Mouse (Mus musculus): ENCODE measurements at regions not wholly inside any gene's neighbourhood (a gene's known extent, or its start where the extent isn't known, plus 50 kb on each side); places are given as distances from the start of the nearest gene placed in this dataset.
"Not testable (repeated sequence)": the region's sequence is repeated elsewhere in the genome, so short reads cannot be mapped to it uniquely, and the experiment has no call there.

DNA sequence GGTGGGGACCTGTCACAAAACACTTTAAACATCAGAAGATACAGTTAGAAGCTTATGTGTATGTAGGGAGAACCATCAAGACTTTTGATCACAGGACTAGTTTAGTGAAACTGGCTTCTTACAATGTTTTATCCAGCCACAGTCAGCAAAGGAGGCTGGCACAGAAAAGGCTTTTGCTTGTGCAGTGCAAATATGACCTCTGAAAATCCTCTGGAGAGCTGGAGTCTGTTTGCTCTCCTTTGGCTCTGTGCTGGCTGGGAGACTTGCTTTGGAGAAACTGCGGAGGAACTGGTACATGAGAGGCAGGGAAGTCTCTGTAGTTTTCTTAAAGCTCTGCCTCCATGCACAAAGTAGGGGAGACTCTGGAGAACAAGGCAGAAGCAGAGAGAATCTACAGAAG is 497.2 kb upstream of the Pdzrn3 start:
- DNase-seq (ENCODE audit: low spot score) = no peak

DNA sequence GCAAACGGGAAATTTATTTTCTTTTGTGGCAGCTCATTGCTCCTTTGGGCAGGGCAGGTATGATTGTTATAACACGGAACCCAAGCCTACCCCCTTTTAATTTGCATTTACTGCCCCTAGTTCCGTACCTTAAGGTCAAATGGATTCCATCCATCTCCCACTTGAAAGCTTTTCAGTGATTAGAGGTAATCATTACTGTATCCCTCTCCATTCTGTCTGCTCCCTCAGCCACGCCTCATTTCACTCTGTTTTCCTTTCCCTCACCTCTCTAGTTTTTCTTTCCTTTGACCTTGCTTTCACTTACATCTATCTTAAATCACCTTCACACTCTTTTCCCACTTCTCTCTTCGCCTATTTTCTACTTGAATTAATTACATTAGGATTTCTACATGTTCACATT is 481.2 kb upstream of the Pdzrn3 start:
- DNase-seq (ENCODE audit: low spot score) = no peak

DNA sequence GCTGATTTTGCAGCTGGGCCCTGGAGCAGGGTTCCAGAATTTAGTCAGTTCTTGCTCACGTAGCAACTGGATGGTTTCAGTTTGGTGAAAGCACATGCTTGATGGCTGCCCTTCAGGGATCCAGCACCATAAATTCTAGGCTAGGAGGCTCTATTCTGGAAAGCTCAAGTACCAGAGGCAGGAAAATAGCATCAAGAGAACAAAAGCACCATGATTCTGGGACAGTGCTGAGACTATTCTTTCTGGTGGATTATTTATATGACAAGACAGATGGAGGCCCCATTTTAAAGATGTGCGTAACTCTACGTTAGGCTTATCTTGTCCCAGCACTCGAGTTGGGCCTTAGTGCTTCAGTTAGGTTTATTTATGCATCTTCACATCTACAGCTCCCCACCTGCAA is 463.0 kb upstream of the Pdzrn3 start:
- DNase-seq (ENCODE audit: low spot score) = no peak

DNA sequence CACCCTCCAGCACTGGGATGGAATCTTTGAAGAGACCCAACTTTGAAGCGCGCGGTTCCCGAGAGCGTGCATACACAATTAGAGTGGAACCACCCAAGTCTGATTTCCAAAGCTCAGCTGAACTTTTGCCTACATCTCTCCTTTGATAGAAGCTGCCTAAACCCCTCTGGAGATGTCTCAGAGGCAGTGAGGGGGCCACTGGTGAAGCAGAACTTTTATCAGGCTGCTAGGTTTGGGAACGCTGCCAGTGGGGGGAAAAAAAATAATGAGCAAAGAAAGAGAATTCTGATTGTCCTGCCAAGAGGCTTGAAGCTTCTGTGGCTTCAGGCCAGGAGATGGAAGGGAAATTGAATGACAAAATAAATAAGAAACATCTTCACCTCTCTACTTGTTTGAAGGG is 459.9 kb upstream of the Pdzrn3 start:
- no peak for DNase-seq (ENCODE audit: low spot score)

DNA sequence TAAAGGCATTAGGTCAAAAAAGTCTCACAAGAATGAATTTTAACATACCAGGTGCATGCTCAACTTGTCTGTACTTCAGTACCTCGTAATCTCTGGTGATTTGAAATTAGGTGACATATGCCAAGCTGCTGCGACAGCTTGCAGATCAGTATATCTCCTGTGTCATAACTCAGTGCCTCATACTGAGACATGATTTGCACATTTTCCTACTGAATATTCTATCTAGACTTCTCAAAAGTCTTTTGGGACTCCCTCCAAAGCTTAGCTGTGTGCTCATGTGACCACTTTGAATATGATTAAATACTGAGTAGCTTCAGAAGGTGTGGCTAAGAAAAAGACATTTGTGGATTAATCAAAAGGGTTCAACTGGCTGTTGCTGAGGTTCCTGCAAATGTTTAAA is 416.3 kb upstream of the Pdzrn3 start:
- no peak for DNase-seq (ENCODE audit: low spot score)

DNA sequence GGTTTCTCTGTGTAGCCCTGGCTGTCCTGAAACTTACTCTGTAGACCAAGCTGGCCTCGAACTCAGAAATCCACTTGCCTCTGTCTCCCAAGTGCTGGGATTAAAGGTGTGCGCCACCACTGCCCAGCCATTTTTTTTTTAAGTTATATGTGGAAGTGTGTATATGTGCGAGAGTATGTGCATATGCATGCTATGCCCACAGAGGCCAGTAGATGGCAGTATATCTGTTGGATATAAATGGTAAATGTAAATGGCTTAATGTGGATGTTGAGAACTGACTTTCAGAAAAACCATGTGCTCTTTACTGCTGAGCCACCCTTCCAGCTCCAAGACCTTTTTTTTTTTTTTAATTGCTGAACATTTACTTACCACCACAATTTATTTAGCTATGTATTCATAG is 400.2 kb upstream of the Pdzrn3 start:
- no peak for DNase-seq (ENCODE audit: low spot score)

DNA sequence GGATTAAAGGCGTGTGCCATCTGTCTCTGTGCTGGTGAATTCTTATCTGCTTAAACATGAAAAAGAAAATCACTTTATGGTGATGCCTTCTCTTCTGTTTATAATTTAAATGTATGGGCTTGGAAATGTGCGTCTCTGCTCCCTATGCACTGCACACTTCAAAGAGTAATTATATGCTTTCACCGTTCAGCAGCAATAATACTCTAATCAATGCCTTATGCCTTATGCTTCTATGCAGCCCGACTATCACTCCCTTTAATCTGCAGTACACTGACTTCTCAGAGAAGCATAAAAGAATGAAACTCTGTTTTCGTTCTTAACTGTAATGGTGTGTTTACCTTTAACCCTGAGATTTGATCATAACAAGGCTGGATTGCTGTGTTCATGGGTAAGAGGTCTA is 395.5 kb upstream of the Pdzrn3 start:
- DNase-seq (ENCODE audit: low spot score) = no peak

DNA sequence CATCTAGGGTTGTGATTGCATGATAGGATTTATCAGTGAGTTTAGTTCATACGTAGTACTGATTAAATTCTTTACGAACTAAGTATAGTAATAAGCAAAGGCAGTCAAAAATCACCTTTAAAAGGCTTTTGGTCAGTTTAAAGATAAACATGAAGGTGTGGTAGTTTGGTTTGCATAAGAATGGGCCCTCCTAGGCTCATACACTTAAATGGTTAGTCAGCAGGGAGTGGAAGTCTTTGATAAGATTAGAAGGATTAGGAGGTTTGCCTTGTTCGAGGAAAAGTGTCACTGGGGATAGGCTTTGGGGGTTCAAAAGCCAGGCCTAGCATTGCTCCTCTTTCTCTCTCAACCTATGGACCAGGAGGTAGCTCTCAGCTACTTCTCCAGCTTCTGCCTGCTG is 357.4 kb upstream of the Pdzrn3 start:
- no peak for DNase-seq (ENCODE audit: low spot score)

DNA sequence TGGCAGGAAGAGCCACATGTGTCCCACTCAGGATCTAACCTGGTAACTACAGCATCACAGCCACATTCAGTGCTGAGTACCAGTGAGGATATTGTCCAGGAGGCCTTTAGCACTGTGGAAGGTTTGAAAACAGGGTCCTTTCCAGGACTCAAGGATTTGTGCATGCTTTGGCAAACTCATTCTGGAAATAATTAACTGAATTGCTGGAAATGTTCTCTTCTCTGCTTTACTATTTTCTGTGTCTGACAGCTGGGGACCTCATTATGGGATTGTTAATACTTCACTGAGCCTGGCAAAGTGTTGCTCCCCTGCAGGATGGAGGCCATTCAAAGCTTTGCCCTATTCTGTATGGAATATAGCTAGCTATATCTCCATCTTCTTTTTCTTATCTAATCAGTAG is 342.8 kb upstream of the Pdzrn3 start:
- no peak for DNase-seq (ENCODE audit: low spot score)

DNA sequence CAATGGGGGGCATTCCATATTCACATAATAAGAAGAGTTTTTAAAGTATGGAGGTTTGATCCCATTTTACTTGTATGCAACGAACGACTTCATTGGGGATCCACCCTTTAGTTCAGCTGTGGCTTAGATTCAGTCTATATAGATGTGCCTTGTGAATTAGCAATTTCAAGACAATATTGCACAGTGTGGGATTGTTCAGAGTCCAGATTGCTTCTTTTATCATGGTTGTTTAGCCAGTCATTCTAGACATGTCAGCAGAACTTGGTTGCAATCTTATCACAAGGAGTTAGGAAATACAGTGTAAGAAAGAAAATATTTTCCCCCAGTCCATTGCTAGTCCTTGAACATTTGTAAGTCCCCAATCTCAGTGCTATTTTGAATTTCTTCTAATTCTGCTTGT is 312.0 kb upstream of the Pdzrn3 start:
- no peak for DNase-seq (ENCODE audit: low spot score)

DNA sequence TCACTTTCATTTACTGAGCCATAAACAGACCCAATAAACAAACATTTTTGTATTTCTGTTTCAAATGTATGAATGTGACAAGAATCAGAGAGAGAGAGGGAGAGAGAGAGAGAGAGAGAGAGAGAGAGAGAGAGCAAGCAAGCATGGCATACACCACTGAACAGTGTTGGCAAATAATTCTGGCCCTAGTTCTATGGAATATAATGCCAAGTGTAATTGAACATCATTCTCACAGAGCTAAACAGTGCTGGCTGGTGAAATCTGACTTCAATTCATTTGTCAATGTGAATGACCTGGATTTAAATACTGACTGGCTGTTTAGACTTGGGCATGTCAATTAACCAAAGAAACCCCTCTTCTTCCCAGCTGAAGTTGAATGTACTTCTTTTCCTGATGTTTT is 308.9 kb upstream of the Pdzrn3 start:
- no peak for DNase-seq (ENCODE audit: low spot score)

DNA sequence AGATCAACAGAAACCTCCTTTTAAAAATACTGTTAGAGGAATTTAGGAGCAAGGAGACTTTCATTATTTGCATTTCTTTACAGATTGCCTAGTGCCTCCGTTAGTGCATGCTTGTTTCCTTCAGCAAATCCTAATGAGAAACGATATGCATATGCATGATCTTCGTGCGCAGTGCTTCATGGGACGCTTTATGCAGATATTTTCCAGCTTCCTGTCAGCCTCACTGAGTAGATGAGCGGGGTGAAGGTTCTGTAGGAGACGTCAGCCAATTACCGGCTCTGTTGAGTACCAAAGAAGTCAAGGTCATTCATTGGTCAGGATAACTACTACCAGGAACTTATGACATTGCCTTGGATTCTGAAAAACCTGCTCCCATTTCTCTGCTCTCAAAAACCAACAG is 308.0 kb upstream of the Pdzrn3 start:
- no peak for DNase-seq (ENCODE audit: low spot score)

DNA sequence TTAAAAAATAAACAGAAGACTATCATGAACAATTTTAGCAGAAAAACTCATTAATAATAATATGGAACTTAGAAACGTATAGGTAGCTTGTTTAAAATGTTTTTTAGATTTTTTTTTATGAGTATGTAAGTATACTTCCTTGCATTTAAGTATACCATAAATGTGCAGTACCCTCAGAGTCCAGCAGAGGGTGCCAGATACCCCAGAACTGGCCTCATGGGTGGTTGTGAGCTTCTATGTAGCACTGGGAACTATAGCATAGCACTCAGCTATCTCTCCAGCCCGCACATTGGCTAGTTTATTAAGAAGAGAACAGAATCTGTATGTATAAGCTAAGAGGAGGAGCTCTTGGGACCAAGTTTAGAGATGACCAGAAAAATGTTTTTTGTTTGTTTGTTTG is 306.7 kb upstream of the Pdzrn3 start:
- DNase-seq (ENCODE audit: low spot score) = no peak

DNA sequence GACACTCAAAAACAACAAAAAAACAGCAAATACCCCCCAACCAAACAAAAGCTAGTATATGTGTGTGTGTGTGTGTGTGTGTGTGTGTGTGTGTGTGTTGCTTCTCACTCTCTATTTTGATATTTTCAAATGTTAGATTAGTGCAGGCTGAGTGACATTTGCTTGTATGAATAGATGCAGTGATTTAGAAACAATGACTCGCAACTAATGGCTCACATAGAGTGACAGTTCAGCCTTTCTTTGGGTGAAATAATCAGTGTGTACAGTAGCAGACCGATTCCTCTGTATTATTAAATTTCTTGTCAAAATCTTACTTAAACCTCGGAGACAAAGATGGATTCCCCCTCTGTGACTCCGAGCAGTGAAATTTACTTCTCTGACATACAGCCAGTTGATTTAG is 297.1 kb upstream of the Pdzrn3 start:
- DNase-seq (ENCODE audit: low spot score) = no peak

DNA sequence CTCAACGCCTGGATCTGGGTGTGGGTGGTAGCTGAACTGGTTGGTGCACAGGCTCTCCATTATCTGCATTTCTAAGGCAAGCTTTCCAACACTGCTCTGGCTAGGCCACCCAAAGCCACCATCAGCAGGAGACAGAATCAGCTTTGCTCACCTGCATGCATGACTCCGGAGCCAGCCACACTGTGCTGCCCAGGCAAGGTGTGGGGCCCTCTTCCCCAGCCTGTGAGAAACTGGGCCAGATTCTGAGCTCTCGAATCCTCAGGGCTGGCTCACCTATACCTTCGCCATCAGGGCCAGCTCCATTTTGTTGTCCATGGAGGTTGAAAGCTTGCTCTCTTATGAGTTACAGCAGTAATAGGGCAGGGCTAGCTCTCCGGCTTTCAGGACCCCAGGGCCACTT is 293.1 kb upstream of the Pdzrn3 start:
- no peak for DNase-seq (ENCODE audit: low spot score)

DNA sequence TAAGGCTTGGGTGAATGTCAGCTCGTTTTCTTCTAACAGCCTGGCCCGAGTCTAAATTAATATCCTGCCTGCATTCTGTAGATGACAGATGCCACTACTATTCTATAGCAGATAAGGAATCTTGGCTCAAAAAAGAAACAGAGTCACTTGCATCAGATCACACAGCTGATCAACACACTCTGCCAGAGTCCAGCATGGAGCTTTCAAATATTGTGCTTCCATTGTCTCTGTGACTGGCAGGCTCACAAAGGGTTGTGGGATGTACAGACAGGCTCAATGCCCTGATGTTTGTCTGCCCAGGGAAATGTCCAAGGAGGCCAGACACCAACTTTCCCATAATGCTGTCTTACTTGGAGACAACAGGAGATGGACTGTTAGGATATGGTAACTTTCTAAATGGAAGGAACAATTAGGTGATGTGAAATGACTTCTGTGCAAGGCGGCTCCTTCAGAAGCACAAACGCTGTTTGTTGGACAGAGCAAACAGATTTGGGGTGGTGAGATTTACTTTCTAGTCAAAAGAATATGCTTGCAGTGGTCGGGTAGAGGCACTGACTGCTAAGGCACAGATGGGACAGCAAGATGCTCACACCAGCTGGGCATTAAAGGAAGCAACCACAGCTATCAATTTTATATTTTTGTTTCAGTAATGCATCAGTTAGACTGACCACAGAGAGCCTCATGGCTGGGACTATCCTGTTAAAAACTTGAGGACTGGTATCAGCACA is 291.6 kb upstream of the Pdzrn3 start:
- DNase-seq (ENCODE audit: low spot score) = no peak

DNA sequence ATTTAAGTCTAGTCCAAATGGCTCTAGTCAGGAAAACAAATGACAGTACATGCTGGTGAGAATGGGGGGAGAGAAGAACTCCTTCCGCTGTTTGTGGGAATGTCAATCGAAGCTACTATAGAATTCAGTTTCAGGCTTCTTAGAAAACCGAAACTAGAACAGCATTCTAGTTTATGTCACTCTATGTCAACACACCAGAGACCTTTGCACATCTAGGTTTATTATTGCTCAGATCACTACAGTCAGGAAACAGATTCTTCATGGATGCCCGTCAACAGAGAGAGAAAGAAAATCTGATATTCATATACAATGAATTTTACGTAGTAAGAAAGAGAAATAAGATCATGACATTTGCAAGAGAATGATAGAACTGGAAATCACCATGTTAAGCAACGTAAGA is 276.7 kb upstream of the Pdzrn3 start:
- DNase-seq (ENCODE audit: low spot score) = no peak

DNA sequence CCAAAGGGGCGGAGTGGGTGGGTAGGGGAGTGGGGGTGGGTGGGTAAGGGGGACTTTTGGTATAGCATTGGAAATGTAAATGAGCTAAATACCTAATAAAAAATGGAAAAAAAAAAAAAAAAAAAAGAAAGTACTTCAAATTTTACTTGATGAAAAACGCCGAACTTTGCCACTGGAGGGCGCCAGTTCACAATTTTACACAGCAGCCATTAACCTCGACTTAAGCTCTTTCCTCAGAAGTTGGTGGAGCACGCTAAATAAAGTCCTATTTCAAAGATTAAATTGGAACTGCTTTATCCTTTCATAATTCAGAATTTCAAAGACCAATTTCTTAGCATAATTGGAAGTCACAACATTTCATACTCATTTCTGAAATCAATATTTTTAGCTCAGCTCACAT is 272.7 kb upstream of the Pdzrn3 start:
- DNase-seq (ENCODE audit: low spot score) = not testable (repeated sequence)

DNA sequence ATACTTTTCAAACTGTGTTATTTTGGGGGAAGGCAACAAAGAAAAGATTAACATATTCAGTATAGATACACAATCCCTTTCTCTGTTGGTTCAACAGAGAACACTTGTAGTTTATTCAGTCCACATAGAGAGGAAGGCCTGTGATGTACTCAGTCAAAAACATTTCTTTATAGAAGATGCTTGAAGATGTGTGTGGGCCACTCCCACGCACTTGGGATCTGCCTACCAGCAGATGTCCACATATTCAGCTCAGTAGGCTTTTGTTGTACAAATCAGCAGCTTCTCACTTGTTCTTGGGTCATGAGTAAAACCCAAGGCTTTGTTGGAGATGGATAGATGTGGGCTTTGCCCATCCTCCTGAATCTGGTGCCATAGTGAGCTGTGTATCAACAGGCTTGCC is 239.6 kb upstream of the Pdzrn3 start:
- no peak for DNase-seq (ENCODE audit: low spot score)

DNA sequence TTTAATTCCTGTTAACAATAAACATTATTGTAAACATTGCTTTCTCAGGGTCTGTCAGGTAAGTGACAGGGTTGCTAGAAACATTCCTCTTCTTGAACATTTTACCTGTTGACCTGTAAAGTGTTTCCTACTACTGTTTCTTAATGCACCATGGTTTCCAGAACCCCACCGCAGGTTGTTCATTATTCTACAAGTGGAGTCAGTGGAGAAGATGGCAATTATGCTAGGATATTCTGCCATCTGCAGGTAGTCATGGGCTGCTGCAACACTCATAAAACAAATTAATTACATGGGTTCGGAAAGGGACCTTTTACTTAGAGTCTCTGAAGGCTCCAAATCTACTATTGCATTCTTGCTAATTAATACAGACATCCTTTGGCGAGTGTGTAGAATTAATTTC is 239.1 kb upstream of the Pdzrn3 start:
- no peak for DNase-seq (ENCODE audit: low spot score)

DNA sequence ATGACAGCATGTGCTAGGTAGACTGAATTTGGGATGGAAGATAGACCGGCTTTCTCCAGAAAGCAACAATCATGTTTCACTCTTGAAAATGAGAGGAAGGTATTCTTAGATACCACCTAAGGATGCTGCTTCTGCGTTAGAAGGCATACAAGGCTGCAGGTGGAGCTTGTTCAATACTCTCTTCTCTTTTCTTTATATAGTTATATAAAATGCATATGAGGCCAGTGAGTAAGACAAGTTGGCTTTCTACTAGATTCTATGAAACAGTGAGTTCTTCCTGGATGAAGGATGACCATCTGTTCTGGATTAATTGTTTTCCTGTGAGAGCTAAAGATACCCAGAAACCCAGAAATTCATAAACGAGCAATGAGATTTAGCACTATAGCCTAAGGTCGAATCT is 231.3 kb upstream of the Pdzrn3 start:
- no peak for DNase-seq (ENCODE audit: low spot score)

DNA sequence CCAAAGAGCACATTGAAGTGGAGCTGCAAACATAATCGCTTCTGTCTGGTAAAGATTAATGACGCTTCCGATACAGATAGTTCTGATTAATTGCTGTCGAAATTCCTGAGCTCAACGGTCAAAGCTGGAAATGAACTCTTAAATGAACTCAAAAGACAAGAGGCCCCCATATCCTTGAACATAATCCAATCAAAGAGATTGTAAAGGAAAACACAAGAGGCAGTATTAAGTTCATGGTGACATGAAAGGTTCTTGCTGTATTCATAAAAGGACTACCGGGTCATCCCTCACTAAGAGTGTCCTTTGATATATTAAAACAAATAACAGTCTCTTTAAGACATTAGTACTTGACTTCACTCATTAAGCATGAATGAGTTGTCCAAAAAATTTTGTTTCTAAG is 225.4 kb upstream of the Pdzrn3 start:
- no peak for DNase-seq (ENCODE audit: low spot score)

DNA sequence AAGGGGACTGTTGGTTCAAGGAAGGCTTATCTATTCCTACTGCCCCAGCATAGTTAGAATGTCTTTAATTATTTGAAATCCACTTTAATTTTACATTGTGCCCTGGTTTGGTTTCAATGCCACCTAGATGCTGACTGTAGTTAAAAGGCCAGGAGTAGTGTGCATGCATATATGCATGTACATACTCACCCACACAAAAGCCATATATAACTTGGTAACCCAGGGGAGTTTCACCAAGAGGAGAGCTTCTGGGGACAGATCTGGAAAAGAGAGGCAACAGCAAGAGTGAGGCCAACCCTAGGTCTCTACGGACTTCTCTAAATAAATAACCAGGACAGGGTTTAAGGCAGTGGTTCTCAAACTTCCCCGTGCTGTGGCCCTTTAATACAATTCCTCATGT is 219.3 kb upstream of the Pdzrn3 start:
- DNase-seq (ENCODE audit: low spot score) = no peak

DNA sequence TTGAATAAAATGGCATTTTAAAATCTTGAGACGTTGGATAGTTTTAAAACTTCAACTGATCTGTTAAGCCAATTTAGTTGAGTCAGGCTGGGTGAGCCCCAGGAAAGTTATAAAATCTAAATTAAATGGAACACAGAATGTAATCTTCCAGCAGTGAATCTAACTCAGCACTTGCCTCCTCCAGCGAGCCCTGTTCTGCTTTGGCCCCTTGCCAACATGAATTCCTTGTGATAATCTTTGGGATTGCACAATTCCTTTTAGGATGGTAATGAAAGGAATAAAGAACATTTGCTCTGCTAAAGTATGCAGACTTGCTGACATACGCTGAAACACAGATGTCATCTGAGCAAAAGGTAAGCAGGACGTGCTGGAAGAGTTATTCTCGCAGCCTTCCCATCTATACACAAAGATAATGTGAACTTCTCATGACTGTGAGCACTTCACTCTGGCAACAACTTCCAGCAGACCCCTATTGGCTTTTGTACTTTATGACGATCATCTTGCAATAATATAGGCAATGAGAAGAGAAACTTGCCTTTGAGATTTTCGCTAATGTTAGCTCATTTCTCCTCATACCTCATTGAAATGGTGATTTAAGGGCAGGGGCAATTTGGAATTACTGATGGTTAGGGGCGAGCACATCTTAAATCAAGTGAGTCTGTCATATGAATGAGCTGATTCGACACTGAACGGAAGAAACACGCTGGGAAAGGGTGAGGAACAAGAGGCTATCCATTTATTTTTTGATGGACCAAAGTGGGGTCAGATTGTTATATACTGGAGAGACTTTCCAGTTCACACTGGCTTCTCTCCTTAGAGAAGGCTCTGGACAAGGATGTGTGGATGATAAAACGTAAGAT is 216.3 kb upstream of the Pdzrn3 start:
- no peak for DNase-seq (ENCODE audit: low spot score)
